Mouse (Mus musculus): ENCODE data around the gene Cog5.

The Cog5 gene

DNA sequence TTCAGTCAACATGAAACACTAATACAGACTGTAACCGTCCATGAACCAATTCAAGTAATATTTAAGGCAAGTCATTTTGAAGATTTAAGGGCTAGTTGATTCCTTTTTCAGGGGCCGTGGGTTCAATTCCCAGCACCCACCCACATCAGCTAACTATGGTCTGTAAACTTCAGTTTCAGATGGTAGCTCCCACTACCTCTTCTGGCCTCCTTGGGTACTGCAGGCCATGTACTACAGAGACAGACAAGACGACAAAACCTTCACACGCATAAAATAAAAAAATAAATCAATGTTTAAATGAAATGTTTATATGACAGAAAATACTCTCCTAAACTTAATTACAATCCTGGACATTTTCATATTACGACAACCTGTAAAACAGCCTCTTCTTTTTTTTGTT is 292.8 kb downstream of the Cog5 start:
- peak in 1 of 2 experiments; percentile 54 for DNase-seq

DNA sequence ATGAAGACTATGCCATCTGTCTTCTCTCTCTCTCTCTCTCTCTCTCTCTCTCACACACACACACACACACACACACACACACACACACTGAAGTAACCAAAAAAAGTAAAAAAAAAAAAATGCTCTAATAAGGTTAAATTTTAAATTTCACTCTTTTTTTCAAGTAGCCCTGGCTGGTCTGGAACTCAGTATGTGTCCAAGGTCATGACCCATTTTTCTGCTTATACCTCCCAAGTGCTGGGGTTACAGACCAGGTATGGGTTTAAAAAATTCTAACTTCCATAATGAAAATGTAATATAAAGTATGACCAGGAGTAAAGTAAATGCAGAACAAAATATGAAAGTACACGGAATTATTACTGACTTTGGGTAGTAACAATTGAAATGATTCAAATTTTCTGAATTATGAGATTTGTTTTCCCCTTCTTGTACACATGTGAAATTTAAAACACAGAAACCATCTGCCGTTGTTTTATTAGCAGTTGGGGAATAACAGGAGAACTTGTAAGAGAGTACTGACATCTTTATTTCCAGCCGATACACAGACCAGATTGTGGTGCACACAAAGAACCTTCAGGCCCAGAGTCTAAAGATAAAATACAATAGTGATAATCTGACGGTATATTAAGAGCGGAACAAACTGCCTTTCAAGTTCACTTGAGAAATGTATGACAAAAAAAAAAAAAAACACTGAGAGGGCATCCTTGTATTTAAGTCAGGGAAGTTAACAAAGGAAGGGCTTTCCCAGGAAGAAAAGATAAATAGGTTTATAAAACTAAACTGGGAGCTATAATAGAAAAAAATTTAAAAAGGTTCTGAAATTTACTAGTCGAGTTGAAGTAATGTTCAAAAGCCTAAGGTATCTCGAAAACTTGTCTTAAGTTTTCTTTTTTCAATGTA is 293.7 kb downstream of the Cog5 start:
- DNase-seq, result peak in 1 of 2 experiments; percentile 19

DNA sequence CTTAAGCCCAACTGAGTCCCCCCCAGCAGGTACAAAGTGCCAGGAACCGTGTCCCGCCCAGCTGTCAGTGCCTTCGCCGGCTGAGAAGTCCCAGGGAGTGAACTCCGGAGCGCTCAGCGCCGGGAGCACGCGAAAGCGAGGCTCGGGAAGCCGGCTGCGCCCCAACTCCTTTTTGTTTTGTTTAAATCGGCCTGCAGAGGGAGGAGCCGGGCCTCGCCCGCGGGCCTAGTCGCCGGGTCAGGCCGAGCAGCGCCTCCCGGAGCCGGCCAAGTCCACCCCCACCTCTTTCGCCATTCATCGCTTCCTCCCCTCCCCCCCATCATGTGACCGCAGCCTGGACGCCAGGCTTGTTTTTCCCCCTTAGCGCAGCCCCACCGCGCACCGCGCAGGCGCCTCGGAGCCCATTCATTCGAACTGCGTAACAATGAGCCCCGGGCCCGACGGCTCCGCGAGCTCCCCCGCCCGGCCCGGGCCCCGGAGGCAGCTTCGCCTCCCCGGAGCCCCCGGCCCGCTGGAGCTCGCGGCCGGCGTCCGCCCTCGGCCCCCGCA is 294.6 kb downstream of the Cog5 start:
- DNase-seq, result peak; percentile 96 to 98

DNA sequence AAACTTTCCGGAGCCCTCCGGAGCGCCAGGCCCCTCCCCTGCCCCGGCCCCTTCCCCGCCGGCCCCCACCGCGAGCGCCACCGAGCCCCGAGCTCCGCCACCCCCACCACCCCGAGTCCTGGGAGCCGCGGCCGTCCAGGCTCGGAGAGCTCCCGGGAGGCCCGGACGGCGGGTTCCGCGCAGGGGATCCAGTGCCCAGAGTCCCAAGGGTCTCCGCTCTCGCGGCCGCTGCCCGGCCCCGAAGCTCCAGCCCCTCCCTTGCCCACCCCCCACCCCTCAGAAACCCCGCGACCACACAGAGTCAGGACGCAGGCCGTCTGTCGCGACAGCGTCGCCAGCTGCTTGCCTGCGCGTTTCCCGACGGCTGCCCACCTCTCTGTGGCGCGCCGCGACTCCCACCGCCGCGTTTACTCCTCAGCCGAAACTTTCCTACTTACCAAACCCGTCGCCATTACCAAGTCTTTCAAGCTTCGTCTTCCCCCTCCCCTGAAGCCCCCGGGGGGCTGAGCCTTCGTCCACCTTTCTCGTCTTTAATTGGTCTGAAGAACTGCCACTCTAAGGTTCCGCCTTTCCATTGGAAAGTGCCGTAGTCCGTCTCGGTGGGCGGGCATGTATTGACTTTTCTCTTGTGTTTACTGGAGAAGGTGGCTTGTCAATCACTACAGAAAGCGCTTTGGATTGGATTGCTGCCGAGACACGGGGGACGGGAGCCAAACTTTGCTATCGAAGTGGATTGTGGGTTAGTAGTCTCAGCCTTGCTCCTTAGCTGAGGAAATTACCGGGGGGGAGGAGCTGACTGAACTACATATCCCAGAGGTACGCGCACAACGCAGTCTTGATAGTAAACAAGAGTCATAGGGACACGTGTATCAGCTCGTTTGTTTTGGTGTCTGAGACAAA is 295.3 kb downstream of the Cog5 start, which contains the start of gene Hbp1:
Gene Hbp1 (minus strand): TSS at position 777 of the 900 bp plus-strand sequence.
- peak; percentile 98 to 100 for DNase-seq

DNA sequence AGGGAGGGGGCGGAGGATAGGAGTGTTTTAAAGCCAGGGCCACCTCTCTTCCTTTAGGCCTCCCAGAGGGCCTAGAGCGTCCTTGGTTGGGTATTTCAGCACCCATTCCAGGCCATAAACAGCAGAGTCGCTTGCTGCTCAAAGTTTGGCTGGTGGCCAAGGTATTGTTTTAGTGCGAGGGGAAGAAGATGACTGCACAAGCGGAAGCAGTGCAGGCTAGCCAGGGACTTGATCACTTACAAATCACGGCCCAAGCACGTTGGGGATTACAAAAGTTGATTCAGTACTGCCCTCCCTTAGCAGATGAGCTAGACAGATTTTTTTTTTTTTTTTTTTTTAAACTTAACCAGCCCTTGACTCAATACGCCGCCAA is 296.0 kb downstream of the Cog5 start:
- DNase-seq, result no peak

DNA sequence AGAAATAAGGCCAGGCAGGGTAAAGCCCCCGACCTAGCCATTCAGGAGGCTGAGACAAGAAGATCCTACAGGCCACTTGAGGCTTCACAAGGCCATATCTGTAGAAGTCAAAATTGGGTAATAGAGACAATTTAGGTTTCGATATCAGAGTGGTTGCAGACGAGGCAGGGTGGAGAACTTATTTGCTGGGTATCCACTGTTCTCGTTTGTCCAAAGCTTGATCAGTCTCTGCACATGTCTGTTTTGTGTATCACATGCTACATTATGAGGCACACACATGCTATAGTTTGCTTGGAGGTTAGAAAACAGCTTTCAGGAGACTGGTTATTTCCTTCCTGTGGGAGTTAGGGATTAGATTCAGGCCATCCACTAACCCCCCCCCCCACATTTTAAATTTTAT is 301.2 kb downstream of the Cog5 start:
- no peak for DNase-seq

DNA sequence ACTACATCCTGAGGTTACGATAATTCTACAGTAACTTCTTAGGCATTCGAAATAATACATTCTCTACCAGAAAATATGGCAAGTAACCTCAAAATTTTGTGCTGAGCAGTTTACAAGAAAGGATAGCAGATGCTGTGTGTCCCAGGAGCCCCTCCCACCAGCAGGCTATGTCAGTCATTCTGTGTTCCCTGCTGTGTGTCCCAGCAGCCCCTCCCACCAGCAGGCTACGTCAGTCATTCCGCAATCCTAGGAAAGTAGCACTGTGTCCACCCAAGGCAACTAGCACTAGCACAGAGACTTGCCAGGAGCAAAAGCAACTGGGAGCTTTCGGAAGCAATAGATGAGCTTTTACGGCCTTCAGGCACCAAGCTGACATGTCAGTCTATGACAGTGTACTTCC is 309.4 kb downstream of the Cog5 start:
- DNase-seq, result no peak

DNA sequence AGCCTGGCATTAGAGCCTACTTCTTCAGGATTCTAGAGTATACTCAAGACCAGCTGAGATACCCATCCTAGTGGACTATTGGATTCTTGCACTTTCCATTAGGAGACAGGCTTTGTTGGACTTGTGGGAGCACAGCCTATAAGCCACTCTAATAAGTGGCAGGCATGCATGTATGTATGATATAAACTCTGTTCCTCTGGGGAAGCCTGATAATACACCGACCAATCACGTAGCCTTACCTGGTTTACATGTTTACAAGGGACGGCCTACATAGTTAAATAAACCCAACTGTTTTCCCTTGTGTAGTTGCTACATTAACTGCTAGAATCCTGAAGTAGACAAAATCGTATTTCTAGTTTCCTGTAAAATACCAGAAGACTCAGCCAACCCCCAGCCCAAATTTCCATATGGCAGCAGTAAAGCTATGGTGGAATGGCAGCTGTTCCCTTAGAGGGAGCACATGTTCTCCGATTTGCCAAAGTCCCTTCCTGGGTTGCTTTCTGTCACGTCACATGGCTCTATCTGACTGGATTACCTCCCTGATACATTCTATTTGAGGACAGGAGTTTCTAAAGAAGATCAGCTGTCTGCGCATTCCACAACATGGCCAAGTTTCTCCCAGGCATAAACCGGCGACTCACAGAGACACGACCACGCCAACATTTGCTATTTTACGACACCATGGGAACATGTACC is 311.0 kb downstream of the Cog5 start:
- DNase-seq, result no peak

DNA sequence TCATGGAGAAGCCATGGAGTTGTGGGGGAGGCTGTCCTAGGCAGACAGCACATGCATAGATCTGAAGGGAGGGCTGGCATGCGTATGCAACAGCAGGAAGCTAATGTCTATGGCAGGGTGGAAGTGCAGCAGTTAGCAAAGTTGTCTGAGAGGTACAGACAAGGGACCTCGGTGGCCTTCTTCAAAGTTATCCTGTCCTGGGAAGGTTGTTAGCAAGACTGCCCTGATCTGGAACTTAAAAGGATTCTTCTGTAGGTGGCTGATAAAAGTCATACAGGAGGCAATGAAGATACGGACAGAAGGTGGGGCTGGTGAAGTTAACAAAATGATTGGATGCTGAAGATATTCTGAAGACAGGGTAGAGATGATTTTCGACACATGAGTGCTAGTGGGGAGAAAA is 311.7 kb downstream of the Cog5 start:
- DNase-seq, result no peak

DNA sequence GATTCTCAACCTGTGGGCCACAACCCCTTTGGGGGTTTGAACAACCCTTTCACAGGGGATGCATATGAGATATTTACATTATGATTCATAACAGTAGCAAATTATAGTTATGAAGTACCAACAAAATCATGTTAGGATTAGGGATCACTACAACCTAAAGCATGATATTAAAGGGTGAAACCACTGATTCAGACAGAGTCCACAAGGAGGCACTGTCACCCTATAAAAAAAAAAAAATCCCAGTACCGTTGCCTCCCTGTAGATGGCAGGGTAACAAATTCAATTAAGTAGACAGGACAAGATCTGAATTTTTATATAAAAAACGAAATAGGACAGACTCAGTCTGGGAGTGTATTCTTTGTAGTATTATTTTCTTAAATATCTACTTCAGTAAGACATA is 312.9 kb downstream of the Cog5 start:
- DNase-seq, result peak; percentile 31 to 43

DNA sequence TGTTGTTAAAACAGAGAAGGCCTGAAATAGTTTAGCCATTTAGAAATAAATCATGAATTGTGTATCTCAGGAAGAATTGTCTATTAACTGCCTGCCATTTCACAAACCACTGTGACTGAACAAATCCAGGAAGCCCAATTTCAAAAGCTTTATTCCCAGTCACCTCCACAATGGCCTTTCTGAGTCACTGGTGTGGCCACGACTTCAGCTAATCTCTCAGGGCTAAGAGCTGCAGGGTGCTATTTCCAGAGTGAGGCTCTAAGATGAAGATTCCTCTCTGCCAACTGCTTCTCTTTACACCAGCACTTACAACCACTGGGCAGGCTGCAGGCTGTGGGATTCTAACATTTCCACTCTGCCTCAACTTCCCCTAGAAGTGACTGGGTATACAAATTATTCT is 314.4 kb downstream of the Cog5 start:
- DNase-seq, result no peak

DNA sequence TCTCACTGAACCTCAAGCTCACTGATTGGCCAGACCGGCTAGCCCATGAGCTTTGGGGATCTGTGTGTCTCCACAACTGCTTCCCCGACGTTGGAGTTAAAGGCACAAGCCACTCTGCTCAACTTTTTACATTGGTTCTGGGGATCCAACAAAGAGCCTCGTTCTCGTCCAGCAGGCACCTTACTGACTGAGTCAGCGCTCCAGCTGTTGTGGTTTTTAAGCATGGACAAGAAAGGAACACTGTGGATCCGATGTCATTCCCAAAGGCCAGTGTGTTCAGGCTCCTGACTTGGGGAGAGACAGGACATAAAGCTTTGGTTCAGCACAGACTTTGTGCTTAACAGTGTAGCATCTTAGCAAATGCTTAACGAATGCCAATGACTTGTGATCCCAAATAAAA is 316.9 kb downstream of the Cog5 start:
- DNase-seq, result no peak

DNA sequence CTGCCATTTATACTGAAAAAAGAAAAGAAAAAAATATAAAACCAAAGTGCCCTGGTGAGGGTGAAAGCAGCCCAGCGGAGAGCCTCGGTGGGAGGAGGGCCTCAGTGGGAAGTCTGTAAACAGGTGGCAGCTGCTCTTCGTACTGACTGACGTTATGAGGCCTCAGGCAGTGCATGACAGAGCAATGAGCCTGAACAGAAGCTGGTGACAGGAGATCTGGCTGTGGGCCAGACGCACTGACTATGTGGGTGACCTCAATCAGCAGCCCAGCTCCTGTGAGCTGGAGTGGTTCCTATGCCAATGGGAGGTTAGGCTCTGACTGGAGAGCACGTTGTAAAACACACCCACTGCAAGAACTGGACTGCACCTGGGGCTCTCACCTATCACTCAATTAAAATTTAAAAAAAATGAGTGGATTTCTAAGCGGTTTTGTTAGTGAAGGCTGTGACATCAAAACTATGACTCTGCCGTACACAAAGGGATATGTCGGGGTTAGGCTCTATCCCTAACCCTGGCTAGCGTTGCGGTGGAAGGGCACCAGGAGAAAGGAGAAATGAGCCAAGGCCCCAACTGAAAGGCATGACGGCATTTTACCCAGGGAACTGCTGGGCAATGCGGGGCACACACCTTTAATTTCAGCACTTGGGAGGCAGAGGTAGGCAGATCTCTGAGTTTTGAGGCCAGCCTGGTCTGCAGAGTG is 319.0 kb downstream of the Cog5 start:
- DNase-seq, result peak; percentile 69 to 77

DNA sequence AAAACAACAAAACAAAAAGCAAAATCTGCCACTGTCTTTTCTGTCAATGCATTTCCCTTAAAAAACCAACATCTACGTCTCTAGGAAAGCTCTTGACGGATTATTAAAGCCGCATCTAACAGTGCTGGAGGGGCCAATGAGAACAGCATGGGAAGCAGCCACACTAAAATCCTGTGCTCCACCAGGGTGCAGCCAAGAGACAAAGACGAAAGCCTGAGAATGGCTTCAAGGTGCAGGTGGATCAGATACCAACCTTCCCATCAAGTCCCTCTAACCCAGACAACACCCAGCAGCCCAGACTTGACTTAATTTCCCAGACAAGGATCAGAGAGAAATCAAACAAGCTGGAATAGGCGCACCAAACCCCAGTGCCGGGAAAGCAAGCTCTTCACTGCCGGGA is 321.9 kb downstream of the Cog5 start:
- DNase-seq, result peak; percentile 4 to 56

DNA sequence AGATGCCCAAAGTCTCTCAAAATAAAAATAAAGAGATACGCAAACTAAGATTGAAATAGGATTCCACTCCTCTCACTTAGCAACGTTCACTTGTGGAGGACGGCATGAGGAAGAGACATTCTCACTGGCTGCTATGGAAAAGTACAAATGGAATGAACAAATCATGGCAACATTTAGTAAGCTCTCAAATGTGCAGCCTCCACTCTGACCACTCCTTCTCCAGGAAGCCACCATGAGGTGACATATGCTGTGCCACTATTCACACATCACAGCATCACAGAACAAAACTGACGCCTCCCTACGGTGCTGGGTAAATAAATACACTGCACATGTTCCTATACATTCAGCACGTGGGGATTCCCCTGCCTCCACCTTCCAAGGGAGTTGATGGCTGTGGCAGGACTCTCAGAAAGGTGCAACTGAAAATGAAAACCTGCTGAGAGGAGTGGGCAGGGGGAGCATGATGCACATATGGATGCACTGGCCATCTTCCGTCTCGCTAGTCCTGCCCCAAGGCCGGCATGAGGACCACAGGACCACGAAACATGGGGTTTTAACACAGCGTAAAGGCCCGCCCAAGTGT is 323.0 kb downstream of the Cog5 start:
- no peak for DNase-seq

DNA sequence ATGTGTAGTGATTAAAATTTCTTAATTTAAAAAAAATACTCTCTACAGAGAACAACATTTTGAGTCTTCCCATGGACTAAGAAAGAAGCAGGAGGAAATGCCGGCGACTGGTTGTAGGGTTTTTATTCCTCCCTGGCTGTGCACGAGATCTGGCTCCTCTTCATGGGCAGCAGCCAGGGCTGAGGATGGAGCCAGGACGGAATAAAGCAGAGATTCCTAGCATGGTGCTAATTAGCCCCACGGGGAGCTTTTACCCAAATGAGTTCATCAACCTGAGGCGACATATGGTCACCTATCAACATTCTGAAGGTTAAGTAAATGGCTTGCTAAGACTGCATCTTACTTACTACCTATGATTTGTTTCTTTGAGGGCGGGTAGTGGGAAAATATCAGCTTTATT is 328.6 kb downstream of the Cog5 start:
- no peak for DNase-seq

DNA sequence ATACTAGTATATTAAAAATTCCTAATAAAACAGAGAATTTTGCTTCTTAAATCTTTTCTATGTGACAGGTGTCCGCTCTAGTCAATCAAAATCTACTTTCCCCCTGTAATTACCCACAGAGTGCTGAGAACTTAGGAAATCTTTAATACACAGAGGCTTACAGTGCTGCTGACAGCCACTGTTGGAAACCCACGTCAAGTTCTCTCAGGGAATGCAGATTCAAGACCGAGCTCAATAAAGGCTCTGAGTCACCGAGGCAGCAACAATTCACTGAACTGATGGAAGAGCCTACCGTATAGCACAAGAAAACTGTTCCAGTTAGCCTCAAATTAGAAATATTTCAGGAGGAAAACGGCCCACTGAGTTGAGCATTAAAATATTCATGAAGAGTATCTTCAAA is 329.1 kb downstream of the Cog5 start:
- DNase-seq, result no peak

DNA sequence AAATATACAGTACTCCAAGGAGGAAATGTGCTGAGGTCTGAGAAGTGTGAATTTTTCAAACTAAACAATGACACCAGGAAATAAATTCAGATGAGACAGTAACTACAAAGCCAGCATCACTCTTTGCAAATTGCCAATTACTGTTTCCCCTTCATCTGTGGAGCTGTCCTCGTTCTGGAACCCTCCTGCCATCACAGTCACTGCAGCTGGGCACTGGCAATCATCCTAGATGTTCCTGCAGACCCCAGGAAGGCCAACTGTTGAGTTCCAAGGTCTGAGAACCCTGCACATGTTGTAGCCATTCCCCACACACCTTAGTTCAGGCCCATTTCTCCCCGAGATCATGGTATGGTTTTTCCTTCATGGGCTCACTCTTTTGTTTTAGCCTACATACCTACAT is 329.5 kb downstream of the Cog5 start:
- DNase-seq, result no peak

DNA sequence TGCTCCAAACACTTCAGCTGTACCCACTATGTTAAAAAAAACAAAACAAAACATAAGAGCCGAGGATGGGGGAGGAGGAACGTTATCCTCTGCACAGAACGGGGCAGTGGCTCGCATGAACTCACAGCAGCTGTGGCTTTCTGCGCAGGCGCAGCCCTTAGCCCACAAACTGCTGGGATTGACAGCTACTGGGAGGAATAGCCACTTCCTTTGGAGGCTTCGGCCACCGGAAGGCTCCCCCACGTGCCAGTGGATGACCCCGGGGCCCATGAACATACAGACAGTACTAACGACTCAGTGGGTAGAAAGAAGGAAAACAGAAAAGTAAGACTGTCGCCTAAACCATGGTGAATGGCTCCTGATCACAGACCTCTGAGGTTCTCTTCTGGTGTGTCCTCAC is 330.0 kb downstream of the Cog5 start:
- peak; percentile 4 to 34 for DNase-seq

DNA sequence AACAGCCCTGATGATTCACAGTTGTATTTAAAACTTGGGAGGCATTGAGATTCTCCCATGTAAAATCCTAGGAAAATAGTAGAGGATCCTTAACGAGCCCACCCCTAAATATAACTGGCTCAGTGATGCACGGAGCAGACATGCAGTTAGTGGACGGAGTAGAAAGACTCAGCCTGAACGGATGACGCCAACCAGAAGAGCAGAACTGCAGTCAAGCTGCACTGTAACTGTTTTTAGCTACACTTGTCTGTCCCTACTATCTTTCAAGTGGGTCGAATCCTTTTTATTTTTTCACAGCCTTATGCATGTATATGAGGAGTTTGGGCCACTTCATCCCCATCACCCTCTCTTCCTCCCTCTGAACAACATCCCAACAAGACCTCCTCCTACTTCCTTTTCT is 331.1 kb downstream of the Cog5 start:
- no peak for DNase-seq

DNA sequence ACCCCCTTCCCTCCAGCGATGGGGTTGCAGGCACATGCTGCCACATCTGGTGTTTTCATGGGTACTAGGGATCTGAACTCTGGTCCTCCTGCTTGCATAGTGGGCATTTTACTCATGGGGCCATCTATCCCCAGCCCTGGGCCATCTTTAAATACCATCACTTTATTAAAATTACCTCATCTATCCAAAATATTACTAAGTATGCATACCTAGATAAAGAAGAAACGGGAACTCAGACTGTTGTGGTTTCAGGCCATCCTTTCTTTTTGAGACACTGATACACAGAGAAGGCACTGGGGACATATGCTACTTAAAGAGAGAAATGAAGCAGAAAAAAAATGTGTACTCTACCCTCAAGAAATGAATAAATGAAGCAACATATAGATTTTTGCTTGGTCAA is 331.8 kb downstream of the Cog5 start:
- no peak for DNase-seq

Measured in kidney, postnatal 36 days (tissue).